Mouse (Mus musculus) myocyte (in vitro differentiated cells): ENCODE measurements around the gene Gabarap. TPM values are rescaled to one million over a fixed set of nuclear protein-coding genes. Genes with fewer than 3 reads are reported as not detected.

Source experiments
- H3K27me3 ChIP-seq: one replicate; pipeline ENCODE4 v1.6.1; 2011; ENCODE audit not compliant: control insufficient read depth, insufficient read depth, insufficient read length
- H3K36me3 ChIP-seq: one replicate; pipeline ENCODE4 v1.6.1; 2011; ENCODE audit not compliant: control insufficient read depth, insufficient read depth
- H3K4me2 ChIP-seq: one replicate; pipeline ENCODE4 v1.6.1; 2011; ENCODE audit warnings: low read depth, control low read depth
- H3K4me3 ChIP-seq: one replicate; pipeline ENCODE4 v1.5.1; 2011; ENCODE audit warnings: mild to moderate bottlenecking, control low read depth, moderate library complexity
- H3K79me2 ChIP-seq: one replicate; pipeline ENCODE4 v1.6.1; 2011; ENCODE audit not compliant: control insufficient read depth, insufficient read depth
- H3ac ChIP-seq: one replicate; pipeline ENCODE4 v1.6.1; 2011; ENCODE audit not compliant: control insufficient read depth, insufficient read length
- CEBPB ChIP-seq: IDR thresholded peaks from 2 replicates; pipeline ENCODE4 v1.6.1; 2011; ENCODE audit warnings: mild to moderate bottlenecking, moderate library complexity; ENCODE audit not compliant: poor library complexity, insufficient read depth, severe bottlenecking
- E2F4 ChIP-seq: IDR thresholded peaks from one replicate; pipeline ENCODE4 v1.6.1; 2011; ENCODE audit warnings: mild to moderate bottlenecking, control low read depth, moderate library complexity; ENCODE audit not compliant: insufficient read depth
- MAX ChIP-seq: IDR thresholded peaks from one replicate; pipeline ENCODE4 v1.6.1; 2011; ENCODE audit warnings: low read depth, mild to moderate bottlenecking, control low read depth
- MYOD1 ChIP-seq, 3 experiments: IDR thresholded peaks; one replicate each; pipeline ENCODE4 v1.6.1; 2011; ENCODE audit warnings: control low read depth in 2 of 3, low read depth in 2 of 3, mild to moderate bottlenecking in 2 of 3, moderate library complexity in 1 of 3; ENCODE audit not compliant: insufficient read length in 2 of 3, control insufficient read depth in 1 of 3
- MYOG ChIP-seq, 3 experiments: IDR thresholded peaks; one replicate each; pipeline ENCODE4 v1.6.1; 2011; ENCODE audit warnings: control low read depth in 2 of 3, low read depth in 2 of 3, mild to moderate bottlenecking in 2 of 3; ENCODE audit not compliant: insufficient read length in 2 of 3, control insufficient read depth in 1 of 3, insufficient read depth in 1 of 3
- POLR2A ChIP-seq: IDR thresholded peaks from one replicate; pipeline ENCODE4 v1.6.1; 2011; ENCODE audit warnings: low read depth, mild to moderate bottlenecking, control low read depth, moderate library complexity; ENCODE audit not compliant: insufficient read length
- POLR2AphosphoS2 ChIP-seq: IDR thresholded peaks from one replicate; pipeline ENCODE4 v1.6.1; 2011; ENCODE audit warnings: low read depth, control low read depth; ENCODE audit not compliant: insufficient read length
- REST ChIP-seq: IDR thresholded peaks from one replicate; pipeline ENCODE4 v1.6.1; 2011; ENCODE audit warnings: mild to moderate bottlenecking, control low read depth, moderate library complexity; ENCODE audit not compliant: insufficient read depth, insufficient read length
- SRF ChIP-seq: IDR thresholded peaks from one replicate; pipeline ENCODE4 v1.6.1; 2011; ENCODE audit warnings: low read depth; ENCODE audit not compliant: control insufficient read depth, insufficient read length
- TCF12 ChIP-seq: IDR thresholded peaks from one replicate; pipeline ENCODE4 v1.6.1; 2011; ENCODE audit warnings: mild to moderate bottlenecking, control low read depth; ENCODE audit not compliant: poor library complexity, insufficient read depth, severe bottlenecking
- TCF3 ChIP-seq: IDR thresholded peaks from one replicate; pipeline ENCODE4 v1.6.1; 2011; ENCODE audit warnings: low read depth, control low read depth; ENCODE audit not compliant: insufficient read length
- USF1 ChIP-seq: IDR thresholded peaks from one replicate; pipeline ENCODE4 v1.6.1; 2011; ENCODE audit warnings: low read depth, mild to moderate bottlenecking, control low read depth, moderate library complexity
- polyA plus RNA-seq: library from polyadenylated mRNA; unstranded; fragments of >200 nt; fragmentation: generic; extraction: Trizol; gene quantifications from one replicate; pipeline ENCODE4 v1.2.1, GENCODE M21; 2012; ENCODE audit warnings: missing spikeins

Gabarap gene
- polyA plus RNA-seq, 1 experiment, result 530 TPM

DNA sequence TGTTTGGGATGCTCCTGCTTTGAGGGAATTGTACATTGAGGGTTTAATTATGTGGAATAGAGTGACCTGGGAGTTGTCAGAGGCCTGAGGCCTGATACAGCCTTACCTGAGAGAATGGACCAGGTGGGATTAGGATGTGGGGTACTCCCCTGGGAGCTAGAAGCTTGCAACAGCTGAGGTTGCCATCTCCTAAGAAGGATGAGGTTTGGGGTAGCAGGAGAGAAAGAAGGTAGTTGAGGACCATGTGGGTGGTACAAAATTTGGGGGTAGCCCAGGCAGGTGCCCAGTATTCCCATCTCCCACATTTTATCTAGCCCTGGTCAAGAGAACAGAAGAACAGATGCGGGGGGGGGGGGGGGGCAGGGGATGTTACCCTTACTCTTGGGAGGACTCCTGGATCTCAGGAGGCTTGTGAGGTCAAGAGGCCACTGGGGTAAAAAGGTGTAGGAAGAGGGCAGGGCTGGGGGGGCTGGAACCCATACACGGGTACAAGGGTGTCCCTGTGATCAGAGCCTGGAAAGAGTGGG is 28.6 kb downstream of the Gabarap start:
- Histone ChIP-seq H3K4me3 (peak overlapping the region; percentile 43), H3K36me3 (no peaks in the 10 kb centered on the region), H3K27me3 (no peaks in the 10 kb centered on the region), H3K4me2 (peak overlapping the region; percentile 92), H3ac (no peak overlapping the region), H3K79me2 (peaks cover 32% of the 10 kb centered on the region)
- TF ChIP-seq SRF (no peak), TCF12 (no peak), POLR2AphosphoS2 (no peak), POLR2A (no peak), E2F4 (no peak)

DNA sequence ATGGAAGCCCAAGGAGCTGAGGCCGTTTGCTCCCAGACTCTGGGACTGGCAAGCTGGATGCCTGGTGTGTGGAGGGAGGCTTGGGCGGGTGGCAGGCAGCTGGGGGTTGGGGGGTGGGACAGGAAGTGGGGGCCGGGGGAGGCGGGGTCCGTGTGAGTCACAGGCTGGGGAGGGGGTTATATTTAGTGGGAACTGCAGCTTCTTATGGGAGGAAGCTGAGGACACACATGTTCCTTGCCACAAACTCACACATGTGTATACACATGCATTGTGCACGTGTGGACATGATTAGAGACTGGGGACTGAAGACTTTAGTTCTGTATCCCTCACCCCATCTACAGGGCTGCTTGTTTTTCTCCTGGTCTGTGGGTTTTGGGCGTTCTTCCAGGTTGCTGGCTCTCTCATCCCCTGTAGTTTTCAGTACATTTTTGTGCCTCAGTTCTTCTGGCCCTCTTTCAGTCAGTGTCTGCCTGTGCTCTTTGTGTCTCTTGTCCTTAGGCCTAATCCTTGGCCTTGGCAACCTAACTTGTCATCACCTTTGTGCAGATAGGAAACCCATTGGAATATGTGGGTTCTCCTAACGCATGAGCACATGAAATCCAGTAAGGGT is 29.2 kb downstream of the Gabarap start:
- Histone ChIP-seq H3K36me3 (no peaks in the 10 kb centered on the region), H3K4me2 (peak overlapping the region; percentile 92), H3K27me3 (no peaks in the 10 kb centered on the region), H3ac (no peak overlapping the region), H3K79me2 (peaks cover 35% of the 10 kb centered on the region), H3K4me3 (peak overlapping the region; percentile 43)
- TF ChIP-seq CEBPB (no peak), MYOD1 (IDR thresholded peaks at IDR 0.05; ENCODE audit: control insufficient read depth in 1 of 3, insufficient read length in 2 of 3, low read depth in 2 of 3) (no peak), POLR2A (peak; percentile 36), E2F4 (no peak), MYOG (IDR thresholded peaks at IDR 0.05; ENCODE audit: control insufficient read depth in 1 of 3, insufficient read depth in 1 of 3, insufficient read length in 2 of 3, low read depth in 2 of 3) (no peak), SRF (no peak), USF1 (no peak), MAX (no peak), TCF3 (no peak), POLR2AphosphoS2 (peak; percentile 49), REST (no peak)

DNA sequence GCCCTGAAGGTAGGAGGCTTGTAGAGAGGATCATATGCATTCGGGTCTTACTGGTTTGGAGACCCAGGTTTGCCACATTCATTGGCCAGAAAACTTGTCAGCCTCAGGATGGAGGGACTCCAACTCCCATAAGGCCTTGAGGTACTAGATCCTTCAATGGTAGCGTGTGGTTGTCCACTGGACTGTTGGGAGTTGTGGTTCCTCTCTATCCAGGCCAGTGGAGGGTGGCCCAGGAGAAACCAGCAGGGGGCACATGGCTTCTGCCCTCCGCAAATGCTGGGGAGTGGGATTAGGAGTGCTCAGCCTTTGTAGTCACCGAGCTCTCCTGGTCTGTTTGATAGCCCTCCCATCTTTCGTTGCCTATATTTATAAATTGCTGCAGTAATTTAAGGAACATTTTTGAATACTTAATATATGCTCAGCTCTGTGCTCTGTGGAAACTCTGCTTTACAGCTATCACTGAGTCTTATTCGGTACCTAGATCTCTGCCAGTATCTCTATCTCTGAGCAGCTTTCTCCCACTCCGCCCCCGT is 29.9 kb downstream of the Gabarap start:
- H3K4me3 ChIP-seq, result peak overlapping the region; percentile 43
- no peak overlapping the region for H3ac ChIP-seq
- H3K36me3 ChIP-seq, result no peaks in the 10 kb centered on the region
- TF ChIP-seq E2F4 (no peak), USF1 (no peak), MYOG (IDR thresholded peaks at IDR 0.05; ENCODE audit: control insufficient read depth in 1 of 3, insufficient read depth in 1 of 3, insufficient read length in 2 of 3, low read depth in 2 of 3) (no peak), SRF (no peak), TCF12 (no peak), MAX (no peak)
- no peaks in the 10 kb centered on the region for H3K27me3 ChIP-seq
- peak overlapping the region; percentile 92 for H3K4me2 ChIP-seq
- peaks cover 35% of the 10 kb centered on the region for H3K79me2 ChIP-seq

DNA sequence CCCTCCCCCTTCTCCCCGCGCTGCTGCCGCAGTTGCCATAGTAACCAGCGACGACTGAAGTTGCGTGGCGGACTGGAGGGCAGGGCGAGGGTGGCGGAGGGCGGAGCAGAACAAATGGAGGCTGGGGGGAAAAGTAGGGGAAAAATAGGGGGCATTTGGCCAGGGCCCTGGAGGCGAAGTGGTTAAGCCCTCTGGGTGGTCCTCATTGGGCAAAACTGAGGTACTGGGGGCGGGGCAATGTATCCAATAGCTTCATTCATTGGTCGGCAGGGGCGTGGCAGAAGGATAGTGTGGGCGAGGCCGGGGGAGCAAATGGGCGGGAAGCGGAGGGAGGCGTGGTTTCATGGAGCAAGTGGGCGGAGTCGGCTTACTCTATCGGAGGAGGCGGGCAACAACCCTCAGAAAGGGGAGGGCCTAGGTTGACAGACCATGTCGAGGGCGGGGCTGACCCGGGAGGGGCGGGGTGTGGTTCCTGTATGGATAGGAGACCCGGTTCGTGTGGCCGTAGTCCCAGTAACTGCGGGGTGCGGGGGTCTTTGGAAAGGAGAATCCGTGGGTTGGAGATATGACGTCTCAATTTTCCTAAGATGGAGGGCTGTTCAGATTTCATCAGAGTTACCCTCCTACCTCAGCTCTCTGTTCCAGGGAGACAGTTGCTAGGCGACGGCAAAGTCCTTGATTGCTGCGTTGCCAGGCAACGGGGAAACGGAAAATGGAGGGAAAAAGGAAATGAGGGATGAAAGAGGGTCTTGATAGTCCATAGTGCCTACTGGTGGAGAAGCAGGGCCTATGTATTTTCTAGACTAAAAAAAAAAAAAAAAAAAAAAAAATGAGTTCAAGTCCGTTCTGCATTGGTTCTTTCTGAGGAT is 30.6 kb downstream of the Gabarap start:
- Histone ChIP-seq H3K27me3 (no peaks in the 10 kb centered on the region), H3ac (no peak overlapping the region), H3K4me2 (peak overlapping the region; percentile 92), H3K36me3 (no peaks in the 10 kb centered on the region), H3K79me2 (peaks cover 39% of the 10 kb centered on the region), H3K4me3 (peak overlapping the region; percentile 43)
- TF ChIP-seq REST (no peak), TCF12 (no peak), E2F4 (peak; percentile 33)

GRCm38 (mm10) chr11:70023481-70024150 is 32.7 kb downstream of the Gabarap start:
- no peak for TF ChIP-seq MAX
- TF ChIP-seq TCF3, result no peak
- Histone ChIP-seq H3K27me3 (no peaks in the 10 kb centered on the region), H3K4me2 (no peak overlapping the region), H3K36me3 (no peaks in the 10 kb centered on the region), H3K79me2 (peaks cover 37% of the 10 kb centered on the region), H3K4me3 (no peak overlapping the region), H3ac (no peak overlapping the region)
